Mouse (Mus musculus): ENCODE data around the gene Chmp4b. TPM values are rescaled to one million over a fixed set of nuclear protein-coding genes. Genes with fewer than 3 reads are reported as not detected.

Gene Chmp4b
- total RNA-seq, 4 experiments from 2014 or later, result 206 to 234 (median 209) TPM

GRCm38 (mm10) chr2:154641176-154641575 lies 10.3 kb upstream of the Chmp4b start:
- DNase-seq (ENCODE audit: low spot score in 2 of 2), result no peak

- DNase-seq (ENCODE audit: low spot score in 2 of 2), result no peak
Observed at GRCm38 (mm10) chr2:154642005-154642459, 9.5 kb upstream of the Chmp4b start.

GRCm38 (mm10) chr2:154642712-154643385 lies 8.7 kb upstream of the Chmp4b start:
- DNase-seq (ENCODE audit: low spot score in 2 of 2), result no peak

GRCm38 (mm10) chr2:154646634-154647033 lies 4.9 kb upstream of the Chmp4b start:
- DNase-seq (ENCODE audit: low spot score in 2 of 2), result no peak

- no peak for DNase-seq (ENCODE audit: low spot score in 2 of 2)
Observed at GRCm38 (mm10) chr2:154648086-154648485, 3.4 kb upstream of the Chmp4b start.

DNA sequence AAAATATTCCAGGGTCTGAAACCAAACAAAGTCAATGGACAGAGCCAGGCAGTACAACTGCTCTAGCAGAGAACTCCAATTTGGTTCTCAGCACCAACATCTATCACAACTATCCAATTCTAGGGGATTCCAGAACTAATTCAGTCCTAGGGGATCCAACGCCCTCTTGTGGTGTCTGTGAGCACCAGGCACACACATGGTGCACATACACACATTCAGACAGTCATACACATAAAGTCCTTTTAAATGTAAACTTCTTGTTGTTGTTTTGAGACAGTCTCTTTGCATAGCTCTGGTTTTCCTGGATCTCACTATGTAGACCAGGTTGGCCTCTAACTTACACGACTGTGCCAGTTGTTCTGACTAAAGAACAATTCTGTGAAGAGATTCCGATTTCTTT lies 1.1 kb upstream of the Chmp4b start:
- no peak for DNase-seq (ENCODE audit: low spot score in 2 of 2)

- DNase-seq (ENCODE audit: low spot score in 2 of 2), result no peak
Observed at GRCm38 (mm10) chr2:154654976-154655375, 3.5 kb downstream of the Chmp4b start.

- no peak for DNase-seq (ENCODE audit: low spot score in 2 of 2)
Observed at GRCm38 (mm10) chr2:154655878-154656414, 4.4 kb downstream of the Chmp4b start.

GRCm38 (mm10) chr2:154656710-154657485 lies 5.4 kb downstream of the Chmp4b start:
- DNase-seq (ENCODE audit: low spot score in 2 of 2), result peak; percentile 98

GRCm38 (mm10) chr2:154657486-154658237 lies 6.2 kb downstream of the Chmp4b start:
- DNase-seq (ENCODE audit: low spot score in 2 of 2), result no peak

GRCm38 (mm10) chr2:154659070-154659469 lies 7.6 kb downstream of the Chmp4b start:
- no peak for DNase-seq (ENCODE audit: low spot score in 2 of 2)

- no peak for DNase-seq (ENCODE audit: low spot score in 2 of 2)
Observed at GRCm38 (mm10) chr2:154659531-154660074, 8.1 kb downstream of the Chmp4b start.

DNA sequence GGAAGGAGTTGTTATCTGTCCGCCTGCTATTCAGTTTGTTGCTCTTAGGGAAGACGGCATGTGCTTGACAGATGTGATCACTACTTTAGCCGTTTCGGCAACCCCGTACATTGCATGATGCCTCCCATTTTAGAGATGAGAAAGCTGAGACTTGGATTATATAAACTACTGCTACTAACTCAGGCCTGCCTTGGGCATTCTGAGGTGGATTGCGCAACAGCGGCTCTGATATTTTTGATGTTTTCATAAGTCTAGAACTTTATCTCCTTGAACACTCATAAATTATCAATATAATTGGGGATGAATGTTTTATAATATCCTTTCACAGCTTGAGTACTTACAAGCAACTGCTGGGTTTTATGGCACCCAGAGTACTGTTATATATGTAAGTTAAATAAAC lies 17.2 kb downstream of the Chmp4b start:
- DNase-seq (ENCODE audit: low spot score in 2 of 2), result no peak

DNA sequence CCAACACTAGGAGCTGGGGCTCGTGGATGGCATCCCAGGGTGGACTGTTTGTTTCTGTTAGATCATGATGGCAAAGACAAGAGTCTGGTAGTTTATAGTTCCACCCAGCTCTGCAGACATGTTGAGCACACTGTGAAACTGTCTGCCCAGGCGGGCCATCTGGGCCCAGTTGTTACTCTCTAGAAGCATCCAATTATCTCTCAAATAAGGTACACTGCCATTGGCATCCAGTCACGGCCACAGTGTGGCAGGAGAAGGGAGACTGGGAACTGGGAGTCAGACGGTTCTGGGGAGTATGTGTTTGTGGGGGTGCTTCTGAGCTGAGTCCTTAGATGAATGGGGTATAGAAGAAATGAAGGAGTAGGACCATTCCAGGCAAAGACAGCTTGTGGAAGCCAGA lies 18.6 kb downstream of the Chmp4b start:
- peak; percentile 71 to 77 for DNase-seq (ENCODE audit: low spot score in 2 of 2)

DNA sequence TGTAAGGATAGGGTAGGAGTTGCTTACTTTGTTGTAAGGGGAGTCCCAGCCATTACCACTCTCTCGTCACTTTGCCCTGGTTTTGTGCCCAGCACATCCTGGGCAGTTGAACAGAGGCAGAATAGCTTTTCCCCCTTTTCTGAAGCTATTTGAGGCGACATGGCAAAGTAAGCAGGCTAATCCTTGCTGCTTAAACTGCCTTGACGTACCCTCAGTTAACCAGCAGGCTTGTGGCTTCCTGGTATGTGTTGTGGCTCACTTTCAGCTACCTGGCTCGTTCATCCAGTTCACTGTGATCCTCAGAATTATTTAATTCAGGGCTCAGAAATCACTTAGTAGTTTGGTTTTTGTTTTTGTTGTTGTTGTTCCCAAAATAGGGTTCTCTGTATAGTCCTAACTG lies 19.2 kb downstream of the Chmp4b start:
- DNase-seq (ENCODE audit: low spot score in 2 of 2), result no peak

DNA sequence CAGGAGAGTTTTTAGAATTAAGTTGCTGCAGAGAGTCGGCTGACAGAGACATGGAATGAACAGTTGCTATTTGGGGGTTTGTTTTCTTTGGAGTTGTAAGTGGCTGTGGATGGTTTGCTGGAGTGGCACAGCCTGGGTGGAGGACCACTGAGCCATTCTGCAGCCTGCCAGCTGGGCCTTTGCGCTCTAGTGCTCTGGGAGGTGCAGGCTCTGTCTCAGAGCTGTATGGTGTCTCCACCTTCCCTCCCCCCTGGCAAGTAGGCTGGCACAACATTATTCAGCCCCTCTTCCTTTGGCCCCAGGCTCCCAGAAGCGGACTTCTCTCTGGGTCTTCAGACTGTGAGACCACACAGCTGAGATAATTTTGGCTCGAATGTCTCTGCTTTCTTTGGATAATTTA lies 22.5 kb downstream of the Chmp4b start:
- no peak for DNase-seq (ENCODE audit: low spot score in 2 of 2)

- DNase-seq (ENCODE audit: low spot score in 2 of 2), result peak in 1 of 2 experiments; percentile 42
Observed at GRCm38 (mm10) chr2:154676653-154677609, 25.4 kb downstream of the Chmp4b start.

DNA sequence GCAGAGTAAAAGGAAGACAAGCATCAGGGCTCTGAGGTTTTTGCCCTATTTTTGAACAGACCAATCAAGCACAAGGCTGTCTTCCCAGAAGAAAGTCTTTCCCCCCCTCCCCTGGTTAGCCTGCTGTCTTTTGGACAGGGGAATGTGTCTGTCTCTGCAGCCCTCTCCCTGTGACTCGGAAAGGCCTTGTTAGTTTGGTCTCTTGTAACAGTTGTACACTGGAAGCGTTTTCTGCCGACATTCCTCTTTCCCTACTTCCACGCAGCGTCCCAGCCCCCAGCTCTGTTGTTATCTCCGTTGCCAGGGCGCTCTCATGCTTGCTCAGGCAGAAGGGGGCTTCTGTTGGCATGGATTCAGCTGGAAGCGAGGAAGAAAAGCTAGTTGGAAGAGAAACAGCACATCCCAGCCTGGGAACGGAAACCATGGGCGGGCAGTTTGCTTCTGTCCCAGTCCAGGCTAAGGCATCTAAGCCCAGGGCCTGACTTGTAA lies 26.2 kb downstream of the Chmp4b start:
- peak; percentile 69 to 74 for DNase-seq (ENCODE audit: low spot score in 2 of 2)

DNA sequence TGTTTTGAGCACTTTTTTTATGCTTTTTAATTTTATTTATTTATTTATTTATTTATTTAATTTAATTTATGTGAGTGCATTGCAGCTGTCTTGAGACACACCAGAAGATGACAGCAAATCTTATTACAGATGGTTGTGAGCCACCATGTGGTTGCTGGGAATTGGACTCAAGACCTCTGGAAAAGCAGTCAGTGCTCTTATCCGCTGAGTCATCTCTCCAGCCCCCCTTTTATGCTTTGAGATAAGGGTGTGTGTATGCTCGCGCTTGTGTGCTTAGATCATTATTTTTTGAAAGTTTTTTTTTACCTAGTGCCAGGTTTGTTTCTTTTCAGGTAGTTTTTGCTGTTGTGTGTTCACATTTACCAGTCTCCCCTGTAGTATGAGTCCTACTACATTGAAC lies 27.5 kb downstream of the Chmp4b start:
- no peak for DNase-seq (ENCODE audit: low spot score in 2 of 2)

DNA sequence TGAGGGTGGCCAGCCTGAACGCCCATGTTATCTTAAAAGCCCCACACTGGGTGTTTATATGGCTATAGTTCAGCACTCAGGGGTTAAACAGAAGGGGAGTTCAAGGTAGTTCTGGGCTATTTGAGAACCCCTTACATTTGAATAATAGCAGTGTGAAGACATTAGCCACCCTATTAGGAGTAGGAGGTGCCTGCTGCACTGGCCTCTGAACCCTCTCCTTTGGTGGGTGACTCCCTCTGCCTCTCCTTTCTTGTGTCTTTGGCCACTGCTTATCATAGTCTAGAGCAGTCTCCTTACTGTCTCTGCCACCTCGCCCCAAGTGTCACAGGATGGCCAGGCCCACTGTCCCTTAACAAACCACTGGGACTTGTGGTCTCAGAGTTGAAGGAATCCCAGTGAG lies 28.8 kb downstream of the Chmp4b start:
- DNase-seq (ENCODE audit: low spot score in 2 of 2), result no peak
